Mouse (Mus musculus) midbrain, embryonic 11.5 days (tissue): ENCODE data around the gene Chst3. TPM values are rescaled to one million over a fixed set of nuclear protein-coding genes. Genes with fewer than 3 reads are reported as not detected.
"Not testable (repeated sequence)": the region's sequence is repeated elsewhere in the genome, so short reads cannot be mapped to it uniquely, and the experiment has no call there.

ENCODE experiments used
- ATAC-seq: fragments of 200-750 bp; cut with Nextera tagmentation; 2 replicates; pipeline ENCODE4 v1.8.0; 2017; ENCODE audit warnings: moderate TSS enrichment, moderate library complexity; ENCODE audit not compliant: low FRiP score
- DNase-seq: peaks from one replicate; pipeline ENCODE4 v3.0.0; 2015; ENCODE audit warnings: low spot score; ENCODE audit errors: missing footprints
- H3K27ac ChIP-seq: fragments of 300-500 bp; sonication (generic); 2 replicates; pipeline ENCODE4 v1.5.1; 2014; ENCODE audit warnings: low read depth, low read length
- H3K27me3 ChIP-seq: fragments of 300-500 bp; sonication (generic); 2 replicates; pipeline ENCODE4 v1.6.1; 2014; ENCODE audit warnings: mild to moderate bottlenecking, low read length, moderate library complexity, mixed read lengths; ENCODE audit not compliant: control insufficient read depth, insufficient read depth
- H3K36me3 ChIP-seq: fragments of 300-500 bp; sonication (generic); 2 replicates; pipeline ENCODE4 v1.6.1; 2014; ENCODE audit warnings: mild to moderate bottlenecking, low read length, moderate library complexity, mixed read lengths; ENCODE audit not compliant: control insufficient read depth, insufficient read depth
- H3K4me1 ChIP-seq: fragments of 300-500 bp; sonication (generic); 2 replicates; pipeline ENCODE4 v1.6.1; 2014; ENCODE audit warnings: low read length; ENCODE audit not compliant: control insufficient read depth, insufficient read depth
- H3K4me2 ChIP-seq: fragments of 300-500 bp; sonication (generic); 2 replicates; pipeline ENCODE4 v1.6.1; 2014; ENCODE audit warnings: mild to moderate bottlenecking, moderate library complexity
- H3K4me3 ChIP-seq: fragments of 300-500 bp; sonication (generic); 2 replicates; pipeline ENCODE4 v1.5.1; 2014; ENCODE audit warnings: low read depth, low read length
- H3K9ac ChIP-seq: fragments of 300-500 bp; sonication (generic); 2 replicates; pipeline ENCODE4 v1.6.1; 2014; ENCODE audit warnings: low read length
- H3K9me3 ChIP-seq: fragments of 300-500 bp; sonication (generic); 2 replicates; pipeline ENCODE4 v1.6.1; 2016; ENCODE audit warnings: low read length; ENCODE audit not compliant: control insufficient read depth
- WGBS: fragments of 180-500 bp; shearing (Covaris S2); extraction: QIAGEN DNeasy Blood & Tissue Kit; methylation state at CpG from one replicate; pipeline ENCODE4 v1.1.7; 2014; 5-methylcytosine and 5-hydroxymethylcytosine counted together
- polyA plus RNA-seq: library from polyadenylated mRNA; unstranded; fragments of >200 nt; fragmentation: Nextera tagmentation; extraction: Ambion mirVana; gene quantifications from 2 replicates; pipeline ENCODE4 v1.2.1, GENCODE M21; 2014

Chst3 gene
- polyA plus RNA-seq, 1 experiment from 2014 or later = 1.2 TPM

- Histone ChIP-seq H3K36me3 (no peaks in the 10 kb centered on the region), H3K4me2 (no peak overlapping the region), H3K27ac (no peak overlapping the region), H3K9me3 (no peaks in the 10 kb centered on the region), H3K9ac (no peak overlapping the region), H3K27me3 (no peaks in the 10 kb centered on the region), H3K4me3 (no peak overlapping the region), H3K4me1 (no peaks in the 10 kb centered on the region)
- no peak for ATAC-seq
- WGBS = 94% methylated on average over 5 of the region's 5 CpGs
- DNase-seq = no peak
Observed at GRCm38 (mm10) chr10:60243941-60244340, 24.9 kb upstream of the Chst3 start.

GRCm38 (mm10) chr10:60240416-60240815 is 21.4 kb upstream of the Chst3 start:
- H3K27me3 ChIP-seq = no peaks in the 10 kb centered on the region
- H3K27ac ChIP-seq = no peak overlapping the region
- H3K4me3 ChIP-seq = no peak overlapping the region
- ATAC-seq (no peak), DNase-seq (no peak)
- H3K36me3 ChIP-seq = no peaks in the 10 kb centered on the region
- no peak overlapping the region for H3K9ac ChIP-seq
- no peak overlapping the region for H3K4me2 ChIP-seq
- no peaks in the 10 kb centered on the region for H3K9me3 ChIP-seq
- no peaks in the 10 kb centered on the region for H3K4me1 ChIP-seq
- 89% methylated on average over 6 of the region's 6 CpGs for WGBS

GRCm38 (mm10) chr10:60237475-60238154 is 18.6 kb upstream of the Chst3 start:
- Histone ChIP-seq H3K9me3 (no peaks in the 10 kb centered on the region), H3K36me3 (no peaks in the 10 kb centered on the region), H3K4me3 (no peak overlapping the region), H3K4me1 (no peaks in the 10 kb centered on the region), H3K27ac (no peak overlapping the region), H3K4me2 (no peak overlapping the region), H3K27me3 (no peaks in the 10 kb centered on the region), H3K9ac (no peak overlapping the region)
- DNase-seq = peak; percentile 92
- WGBS = 70% methylated on average over 10 of the region's 10 CpGs
- no peak for ATAC-seq

GRCm38 (mm10) chr10:60235876-60236275 is 16.8 kb upstream of the Chst3 start:
- H3K27ac ChIP-seq, H3K4me2 ChIP-seq, H3K4me1 ChIP-seq, DNase-seq, ATAC-seq, H3K27me3 ChIP-seq, H3K36me3 ChIP-seq, H3K9me3 ChIP-seq, H3K4me3 ChIP-seq, H3K9ac ChIP-seq: not testable (repeated sequence)
- 95% methylated on average over 6 of the region's 6 CpGs for WGBS

- Histone ChIP-seq H3K9ac (no peak overlapping the region), H3K4me3 (no peak overlapping the region), H3K27ac (no peak overlapping the region), H3K9me3 (no peaks in the 10 kb centered on the region), H3K27me3 (no peaks in the 10 kb centered on the region), H3K4me1 (no peaks in the 10 kb centered on the region), H3K4me2 (no peak overlapping the region), H3K36me3 (no peaks in the 10 kb centered on the region)
- ATAC-seq (no peak), DNase-seq (no peak)
- WGBS = 84% methylated on average over 9 of the region's 9 CpGs
Observed at GRCm38 (mm10) chr10:60234006-60234405, 14.9 kb upstream of the Chst3 start.

GRCm38 (mm10) chr10:60230321-60231088 is 11.4 kb upstream of the Chst3 start:
- Histone ChIP-seq H3K4me3 (no peak overlapping the region), H3K9me3 (no peaks in the 10 kb centered on the region), H3K4me1 (no peaks in the 10 kb centered on the region), H3K36me3 (no peaks in the 10 kb centered on the region), H3K4me2 (no peak overlapping the region), H3K9ac (no peak overlapping the region), H3K27ac (no peak overlapping the region), H3K27me3 (no peaks in the 10 kb centered on the region)
- ATAC-seq = no peak
- 73% methylated on average over 6 of the region's 6 CpGs for WGBS
- DNase-seq = no peak

- Histone ChIP-seq H3K9me3 (no peaks in the 10 kb centered on the region), H3K4me2 (no peak overlapping the region), H3K4me3 (no peak overlapping the region), H3K27ac (no peak overlapping the region), H3K4me1 (no peaks in the 10 kb centered on the region), H3K9ac (no peak overlapping the region), H3K36me3 (no peaks in the 10 kb centered on the region), H3K27me3 (no peaks in the 10 kb centered on the region)
- DNase-seq = no peak
- 90% methylated on average over 6 of the region's 6 CpGs for WGBS
- ATAC-seq = no peak
Observed at GRCm38 (mm10) chr10:60229113-60229512, 10.1 kb upstream of the Chst3 start.

GRCm38 (mm10) chr10:60227666-60228065 is 8.6 kb upstream of the Chst3 start:
- H3K4me1 ChIP-seq = no peaks in the 10 kb centered on the region
- ATAC-seq (no peak), DNase-seq (no peak)
- H3K9ac ChIP-seq = no peak overlapping the region
- 76% methylated on average over 4 of the region's 4 CpGs for WGBS
- no peaks in the 10 kb centered on the region for H3K36me3 ChIP-seq
- no peak overlapping the region for H3K4me2 ChIP-seq
- H3K27ac ChIP-seq = no peak overlapping the region
- H3K4me3 ChIP-seq = no peak overlapping the region
- no peaks in the 10 kb centered on the region for H3K9me3 ChIP-seq
- H3K27me3 ChIP-seq = no peaks in the 10 kb centered on the region

GRCm38 (mm10) chr10:60224601-60225000 is 5.5 kb upstream of the Chst3 start:
- H3K9me3 ChIP-seq = no peaks in the 10 kb centered on the region
- WGBS = 70% methylated on average over 2 of the region's 2 CpGs

More at GRCm38 (mm10) chr10:60224601-60225000, 5.5 kb upstream of the Chst3 start:
- Histone ChIP-seq H3K36me3 (no peaks in the 10 kb centered on the region), H3K27me3 (no peaks in the 10 kb centered on the region), H3K27ac (no peak overlapping the region), H3K4me1 (no peaks in the 10 kb centered on the region), H3K9ac (no peak overlapping the region), H3K4me3 (no peak overlapping the region), H3K4me2 (no peak overlapping the region)
- ATAC-seq = no peak
- DNase-seq = no peak
